Mouse (Mus musculus) intestine, postnatal 0 days (tissue): ENCODE measurements around the gene Urgcp. TPM values are rescaled to one million over a fixed set of nuclear protein-coding genes. Genes with fewer than 3 reads are reported as not detected.

Source experiments
- ATAC-seq: fragments of 200-750 bp; cut with Nextera tagmentation; 2 replicates; pipeline ENCODE4 v1.8.0; 2017; ENCODE audit warnings: mild to moderate bottlenecking, moderate TSS enrichment, moderate library complexity
- H3K27ac ChIP-seq: fragments of 300-500 bp; sonication (generic); 2 replicates; pipeline ENCODE4 v1.5.1; 2014; ENCODE audit warnings: mild to moderate bottlenecking, low read depth, low read length, moderate library complexity
- H3K27me3 ChIP-seq: fragments of 300-500 bp; sonication (generic); replicated peaks from 2 replicates; pipeline ENCODE4 v1.6.1; 2014; ENCODE audit warnings: low read length, mixed read lengths; ENCODE audit not compliant: control insufficient read depth, insufficient read depth
- H3K36me3 ChIP-seq: fragments of 300-500 bp; sonication (generic); 2 replicates; pipeline ENCODE4 v1.6.1; 2014; ENCODE audit warnings: mild to moderate bottlenecking, moderate library complexity; ENCODE audit not compliant: control insufficient read depth, insufficient read depth
- H3K4me1 ChIP-seq: fragments of 300-500 bp; sonication (generic); replicated peaks from 2 replicates; pipeline ENCODE4 v1.6.1; 2014; ENCODE audit warnings: antibody characterized with exemption, low read length, mixed read lengths; ENCODE audit not compliant: control insufficient read depth, insufficient read depth
- H3K4me2 ChIP-seq: fragments of 300-500 bp; sonication (generic); replicated peaks from 2 replicates; pipeline ENCODE4 v1.6.1; 2014; ENCODE audit warnings: low read depth, mild to moderate bottlenecking, moderate library complexity
- H3K4me3 ChIP-seq: fragments of 300-500 bp; sonication (generic); 2 replicates; pipeline ENCODE4 v1.5.1; 2014; ENCODE audit warnings: low read depth, low read length
- H3K9ac ChIP-seq: fragments of 300-500 bp; sonication (generic); 2 replicates; pipeline ENCODE4 v1.6.1; 2014; ENCODE audit warnings: mild to moderate bottlenecking, low read depth, low read length
- H3K9me3 ChIP-seq: fragments of 300-500 bp; sonication (generic); 2 replicates; pipeline ENCODE4 v1.6.1; 2016; ENCODE audit warnings: mixed run types; ENCODE audit not compliant: control insufficient read depth
- CTCF ChIP-seq: sonication (generic); IDR thresholded peaks from 2 replicates; pipeline ENCODE4 v1.5.1; 2016; ENCODE audit warnings: low read depth, mild to moderate bottlenecking, control low read depth, antibody characterized with exemption, moderate library complexity
- WGBS: fragments of 180-500 bp; shearing (Covaris S2); extraction: QIAGEN DNeasy Blood & Tissue Kit; methylation state at CpG from one replicate; pipeline ENCODE4 v1.1.7; 2014; 5-methylcytosine and 5-hydroxymethylcytosine counted together
- polyA plus RNA-seq: library from polyadenylated mRNA; unstranded; fragments of >200 nt; fragmentation: Nextera tagmentation; extraction: Ambion mirVana; gene quantifications from 2 replicates; pipeline ENCODE4 v1.2.1, GENCODE M21; 2015

Urgcp gene
- polyA plus RNA-seq, 1 experiment from 2014 or later, result 15.4 TPM

DNA sequence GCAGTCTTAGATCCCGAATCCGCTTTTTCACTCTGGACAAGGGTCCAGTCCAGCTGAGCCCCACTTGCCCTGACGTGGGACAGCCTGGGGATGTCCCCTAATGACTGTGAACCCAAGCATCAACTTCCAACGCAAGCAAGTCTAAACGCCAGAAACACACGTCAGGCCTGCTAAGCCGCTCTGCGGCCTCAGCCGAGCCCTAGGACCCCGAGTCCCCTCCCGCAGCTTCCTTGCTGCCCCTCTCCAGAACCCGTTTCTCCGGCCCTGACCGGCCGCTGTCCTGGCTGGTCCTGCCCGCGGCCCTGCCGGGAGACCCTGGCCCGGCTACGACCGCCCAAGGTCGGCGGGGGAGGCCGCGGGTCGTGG lies 21.6 kb downstream of the Urgcp start:
- 3% methylated on average over 21 of the region's 26 CpGs for WGBS
- TF ChIP-seq CTCF, result no peak
- Histone ChIP-seq H3K27me3 (no peaks in the 10 kb centered on the region), H3K9me3 (no peaks in the 10 kb centered on the region), H3K27ac (peak overlapping the region; percentile 98), H3K4me3 (peak overlapping the region; percentile 95), H3K9ac (peak overlapping the region; percentile 99), H3K36me3 (no peaks in the 10 kb centered on the region), H3K4me1 (0 out of 2 replicates have a peak, but pooled peaks cover 6% of the 10 kb centered on the region), H3K4me2 (peak overlapping the region; percentile 87)
- peak; percentile 28; the same call in 1 of the 2 replicates for ATAC-seq

DNA sequence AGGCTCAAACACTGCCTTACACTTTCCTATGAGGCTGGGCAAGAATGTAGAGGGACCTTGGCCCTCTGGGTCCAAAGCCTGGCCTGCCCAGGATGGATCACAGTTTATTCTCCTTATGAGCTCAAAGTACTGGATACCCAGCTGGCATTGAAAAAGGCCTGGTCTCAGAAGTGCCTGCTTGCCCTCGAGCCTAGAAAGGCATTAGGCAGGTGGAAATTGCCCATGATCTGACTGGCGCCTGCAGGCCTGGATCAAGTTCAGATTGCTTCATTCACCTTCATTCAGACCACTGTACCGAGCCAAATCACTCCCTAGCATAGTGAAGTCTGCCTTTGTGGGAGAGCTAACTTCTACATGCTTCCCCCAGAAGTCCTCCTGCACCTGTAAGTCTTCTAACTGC lies 22.3 kb downstream of the Urgcp start:
- Histone ChIP-seq H3K27ac (peak overlapping the region; percentile 98), H3K4me3 (peak overlapping the region; percentile 95; the same call in 1 of the 2 replicates)

DNA sequence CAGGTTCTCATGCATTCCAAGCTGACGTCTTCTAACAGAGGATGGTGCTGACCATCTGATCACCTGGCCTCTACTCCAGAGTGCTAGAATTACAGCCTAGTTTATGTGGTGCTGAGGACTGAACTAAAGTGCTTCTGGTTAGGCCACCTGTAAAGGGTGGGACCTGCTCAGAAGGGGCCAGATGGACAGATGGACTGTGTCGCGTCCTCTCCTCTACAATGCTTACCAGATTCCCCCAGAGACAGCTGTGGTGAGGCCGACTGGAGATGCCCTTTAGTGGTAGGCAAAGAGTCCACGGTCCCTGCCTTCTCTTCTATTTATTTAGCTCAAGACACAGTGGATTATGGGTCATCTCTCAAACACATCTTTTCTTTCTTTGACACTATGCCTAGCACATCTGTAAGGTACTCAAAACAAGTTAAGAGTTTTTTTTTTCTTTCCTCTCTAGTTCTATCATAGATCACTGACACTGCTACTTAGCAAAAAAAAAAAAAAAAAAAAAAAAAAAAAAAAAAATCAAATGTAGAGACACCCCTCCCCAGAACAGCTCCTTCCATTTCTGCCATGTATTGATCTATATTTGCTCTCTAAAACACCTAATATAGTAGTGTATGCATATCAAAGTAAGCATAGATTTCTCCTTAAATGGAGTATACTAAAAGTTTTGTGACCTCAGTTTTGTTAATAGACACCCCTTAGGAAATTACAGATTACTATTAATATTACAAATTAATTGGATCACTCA lies 23.1 kb downstream of the Urgcp start:
- Histone ChIP-seq H3K27me3 (no peaks in the 10 kb centered on the region), H3K9me3 (no peaks in the 10 kb centered on the region), H3K4me3 (no peak overlapping the region), H3K36me3 (no peaks in the 10 kb centered on the region), H3K4me2 (no peak overlapping the region), H3K4me1 (peaks cover 10% of the 10 kb centered on the region; the same call in 1 of the 2 replicates), H3K9ac (no peak overlapping the region), H3K27ac (0 out of 2 replicates have a peak overlapping the region, but pooled peaks have one; percentile 98)
- no peak for TF ChIP-seq CTCF
- 72% methylated on average over 5 of the region's 5 CpGs for WGBS
- no peak for ATAC-seq

More for the DNA sequence above, 22.3 kb downstream of the Urgcp start:
- no peak for TF ChIP-seq CTCF
- peak overlapping the region; percentile 87 for H3K4me2 ChIP-seq
- WGBS, result 44% methylated on average over 3 of the region's 3 CpGs
- H3K9me3 ChIP-seq, result no peaks in the 10 kb centered on the region
- H3K36me3 ChIP-seq, result no peaks in the 10 kb centered on the region
- 0 out of 2 replicates have a peak, but pooled peaks cover 6% of the 10 kb centered on the region for H3K4me1 ChIP-seq
- H3K9ac ChIP-seq, result no peak overlapping the region
- ATAC-seq, result peak; percentile 31
- no peaks in the 10 kb centered on the region for H3K27me3 ChIP-seq

DNA sequence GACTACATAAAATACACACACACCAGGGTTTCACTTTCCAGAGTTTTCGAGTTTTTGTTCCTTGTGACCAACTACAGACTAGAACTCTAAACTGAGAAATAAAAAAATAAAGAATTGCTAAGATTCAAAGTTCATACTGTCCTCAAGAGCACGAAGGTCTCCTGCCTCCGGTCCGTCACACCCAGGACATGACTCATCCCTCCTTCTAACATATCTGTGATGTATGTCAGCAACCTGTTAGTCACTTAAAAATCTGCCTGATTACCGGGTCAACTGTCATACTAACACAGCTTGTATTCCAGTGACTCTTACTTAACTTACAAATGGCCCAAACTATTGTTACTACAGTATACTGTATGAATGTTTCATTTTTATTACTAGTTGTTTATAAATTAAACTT lies 25.0 kb downstream of the Urgcp start:
- Histone ChIP-seq H3K4me1 (peaks cover 10% of the 10 kb centered on the region; the same call in 1 of the 2 replicates), H3K27ac (peak overlapping the region; percentile 66; the same call in 1 of the 2 replicates), H3K9me3 (no peaks in the 10 kb centered on the region), H3K4me2 (no peak overlapping the region), H3K27me3 (no peaks in the 10 kb centered on the region), H3K9ac (no peak overlapping the region), H3K4me3 (no peak overlapping the region), H3K36me3 (peaks cover 4% of the 10 kb centered on the region; the same call in 1 of the 2 replicates)
- TF ChIP-seq CTCF, result no peak
- peak; percentile 67 for ATAC-seq
- WGBS, result 45% methylated on average over 5 of the region's 5 CpGs

DNA sequence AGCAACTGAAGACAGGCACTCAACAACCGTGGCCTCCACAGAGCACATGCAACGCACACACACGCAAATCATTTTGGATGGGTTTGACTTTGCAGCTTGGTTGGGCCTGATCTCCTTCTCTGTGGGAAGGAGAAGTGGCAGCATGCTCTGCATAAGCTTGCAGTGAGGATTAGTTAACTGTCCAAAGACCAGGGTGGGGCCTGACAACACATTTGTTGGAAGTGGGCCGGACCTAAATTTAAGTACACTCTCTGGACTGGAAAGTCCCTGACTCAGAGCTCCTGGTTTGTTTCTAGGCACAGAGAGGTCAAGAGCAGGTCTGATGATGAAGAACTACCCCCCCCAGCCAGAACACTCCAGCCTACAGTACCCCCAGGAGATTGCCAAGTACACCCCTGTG lies 27.9 kb downstream of the Urgcp start:
- ATAC-seq, result no peak
- H3K4me1 ChIP-seq, result peaks cover 4% of the 10 kb centered on the region; the same call in 1 of the 2 replicates

DNA sequence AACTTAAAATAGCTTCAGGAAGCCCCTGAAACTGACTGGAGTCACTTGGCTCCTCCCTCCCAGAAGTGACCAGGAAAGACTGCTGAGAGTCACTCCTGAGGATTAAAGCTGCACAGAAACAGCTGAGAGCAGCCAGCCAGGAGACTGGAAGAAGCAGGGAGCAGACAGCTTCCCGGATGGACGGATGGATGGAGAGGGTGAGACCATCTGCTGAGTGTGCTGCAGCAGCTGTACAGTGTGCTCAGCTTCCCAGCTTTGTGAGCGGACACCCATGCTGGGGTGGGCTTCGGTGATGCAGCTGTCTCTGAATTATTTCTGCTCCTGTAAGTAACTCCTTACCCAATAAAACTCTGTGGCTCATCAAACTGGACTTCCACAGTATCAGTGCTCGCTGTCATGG lies 29.8 kb downstream of the Urgcp start:
- Histone ChIP-seq H3K27ac (no peak overlapping the region), H3K27me3 (no peaks in the 10 kb centered on the region), H3K9ac (no peak overlapping the region), H3K9me3 (no peaks in the 10 kb centered on the region), H3K36me3 (peaks cover 10% of the 10 kb centered on the region; the same call in 1 of the 2 replicates), H3K4me1 (peaks cover 4% of the 10 kb centered on the region; the same call in 1 of the 2 replicates), H3K4me2 (no peak overlapping the region), H3K4me3 (no peak overlapping the region)
- no peak for ATAC-seq
- no peak for TF ChIP-seq CTCF
- 66% methylated on average over 5 of the region's 5 CpGs for WGBS

More for the DNA sequence above, 27.9 kb downstream of the Urgcp start:
- Histone ChIP-seq H3K9ac (no peak overlapping the region), H3K36me3 (peaks cover 10% of the 10 kb centered on the region; the same call in 1 of the 2 replicates), H3K9me3 (no peaks in the 10 kb centered on the region), H3K27ac (no peak overlapping the region), H3K4me2 (no peak overlapping the region), H3K4me3 (no peak overlapping the region), H3K27me3 (no peaks in the 10 kb centered on the region)
- WGBS, result 84% methylated on average over 4 of the region's 4 CpGs
- TF ChIP-seq CTCF, result no peak
